ENCODE assay signal across 37 mouse cellular contexts in genomic region chr10:117312168-117312567, GRCm38 (mm10). TPM values are rescaled to one million over a fixed set of nuclear protein-coding genes. Genes with fewer than 3 reads are reported as not detected.
"Had no signal": no experiment of that assay in that cellular context is flagged by ENCODE, and none has a peak within 500 bp of the region (broad histone marks: within the 10 kb centered on the region; RNA-seq: fewer than 3 reads in every experiment).

No protein-coding gene starts in this region.

- H3K9ac ChIP-seq: limb, embryonic 12.5 days; limb, embryonic 13.5 days; limb, embryonic 15.5 days; liver, embryonic 12.5 days; liver, embryonic 13.5 days; liver, embryonic 14.5 days; liver, embryonic 15.5 days; liver, postnatal 0 days; lung, embryonic 14.5 days; lung, embryonic 15.5 days; midbrain, embryonic 12.5 days; midbrain, embryonic 13.5 days; midbrain, embryonic 15.5 days; neural tube, embryonic 12.5 days had no signal

- H3K27ac ChIP-seq: limb, embryonic 10.5 days; limb, embryonic 12.5 days; limb, embryonic 13.5 days; limb, embryonic 15.5 days; liver, embryonic 12.5 days; liver, embryonic 13.5 days; liver, embryonic 14.5 days; liver, embryonic 15.5 days; lung, embryonic 15.5 days; macrophage; midbrain, embryonic 10.5 days; midbrain, embryonic 12.5 days; midbrain, embryonic 13.5 days; midbrain, embryonic 15.5 days; neural tube, embryonic 12.5 days had no signal

- H3K4me2 ChIP-seq: limb, embryonic 12.5 days; limb, embryonic 13.5 days; limb, embryonic 15.5 days; liver, embryonic 11.5 days; liver, embryonic 12.5 days; liver, embryonic 13.5 days; liver, embryonic 15.5 days; lung, embryonic 14.5 days; lung, embryonic 15.5 days; midbrain, embryonic 11.5 days; midbrain, embryonic 12.5 days; midbrain, embryonic 13.5 days; midbrain, embryonic 15.5 days; neural tube, embryonic 12.5 days had no signal

- H3K36me3 ChIP-seq: limb, embryonic 10.5 days; limb, embryonic 12.5 days; limb, embryonic 13.5 days; limb, embryonic 15.5 days; liver, embryonic 12.5 days; liver, embryonic 13.5 days; liver, embryonic 15.5 days; lung, embryonic 15.5 days; midbrain, embryonic 10.5 days; midbrain, embryonic 12.5 days; midbrain, embryonic 13.5 days; midbrain, embryonic 15.5 days; neural tube, embryonic 12.5 days had no signal

- ATAC-seq: liver, embryonic 12.5 days; liver, postnatal 0 days; lung, postnatal 0 days; midbrain, embryonic 13.5 days; midbrain, embryonic 15.5 days; midbrain, embryonic 16.5 days had no signal

- DNase-seq: left cerebral cortex, postnatal 4 days; liver; liver, embryonic 13.5 days; liver, postnatal 0 days; lung, adult 18-20 months; lung, adult 2 months; lung, embryonic 14.5 days; lung, postnatal 10 days; lung, postnatal 14 days; lung, postnatal 36 days; lung, postnatal 4 days; midbrain, embryonic 14.5 days had no signal

- H3K9me3 ChIP-seq: limb, embryonic 10.5 days; limb, embryonic 12.5 days; limb, embryonic 13.5 days; limb, embryonic 15.5 days; liver, embryonic 12.5 days; liver, embryonic 13.5 days; liver, embryonic 15.5 days; lung, embryonic 15.5 days; midbrain, embryonic 10.5 days; midbrain, embryonic 12.5 days; midbrain, embryonic 13.5 days; midbrain, embryonic 15.5 days; neural tube, embryonic 12.5 days had no signal

- H3K27me3 ChIP-seq: limb, embryonic 12.5 days; limb, embryonic 13.5 days; limb, embryonic 15.5 days; liver, embryonic 12.5 days; liver, embryonic 13.5 days; liver, embryonic 15.5 days; lung, embryonic 15.5 days; midbrain, embryonic 12.5 days; midbrain, embryonic 13.5 days; midbrain, embryonic 15.5 days; neural tube, embryonic 12.5 days had no signal

- H3K4me1 ChIP-seq: limb, embryonic 10.5 days; limb, embryonic 12.5 days; limb, embryonic 13.5 days; limb, embryonic 15.5 days; liver, embryonic 12.5 days; liver, embryonic 13.5 days; liver, embryonic 15.5 days; lung, embryonic 15.5 days; midbrain, embryonic 10.5 days; midbrain, embryonic 12.5 days; midbrain, embryonic 13.5 days; midbrain, embryonic 15.5 days; neural tube, embryonic 12.5 days had no signal

- H3K4me3 ChIP-seq: limb, embryonic 10.5 days; limb, embryonic 12.5 days; limb, embryonic 13.5 days; limb, embryonic 15.5 days; liver, embryonic 12.5 days; liver, embryonic 13.5 days; liver, embryonic 15.5 days; lung, embryonic 15.5 days; megakaryocyte, embryonic 14.5 days; midbrain, embryonic 10.5 days; midbrain, embryonic 12.5 days; midbrain, embryonic 13.5 days; midbrain, embryonic 15.5 days; myocyte; neural tube, embryonic 12.5 days had no signal

RNA-seq across cellular contexts. Expression of gene Lyz1, which starts 19.5 kb away (rescaled TPM):
- total RNA-seq: liver, adult 2 months; megakaryocyte-erythroid progenitor cell, adult 5-6 weeks; midbrain, postnatal 0 days had no signal
- polyA plus RNA-seq: limb, embryonic 10.5 days; limb, embryonic 11.5 days; limb, embryonic 12.5 days; liver, adult 2 months; liver, embryonic 11.5 days; liver, embryonic 12.5 days; liver, embryonic 13.5 days; lung, embryonic 14.5 days; midbrain, embryonic 10.5 days; midbrain, embryonic 11.5 days; midbrain, embryonic 12.5 days; midbrain, embryonic 13.5 days; midbrain, embryonic 14.5 days; midbrain, embryonic 15.5 days; midbrain, embryonic 16.5 days; midbrain, postnatal 0 days; myocyte; neural tube, embryonic 11.5 days; neural tube, embryonic 12.5 days had no signal
